Mouse (Mus musculus) heart, adult 2 months (tissue): ENCODE data around the gene Ubtd2.

Source experiments
- CTCF ChIP-seq: fragments of 200-600 bp; IDR thresholded peaks from 2 replicates; pipeline ENCODE4 v1.8.1; 2022; ENCODE audit warnings: antibody characterized with exemption, mild to moderate bottlenecking, moderate library complexity
- POLR2A ChIP-seq: fragments of 200-500 bp; IDR thresholded peaks from 2 replicates; pipeline ENCODE4 v1.6.1; 2011; ENCODE audit warnings: mild to moderate bottlenecking, low read depth, low read length, control low read depth; ENCODE audit not compliant: insufficient read depth

DNA sequence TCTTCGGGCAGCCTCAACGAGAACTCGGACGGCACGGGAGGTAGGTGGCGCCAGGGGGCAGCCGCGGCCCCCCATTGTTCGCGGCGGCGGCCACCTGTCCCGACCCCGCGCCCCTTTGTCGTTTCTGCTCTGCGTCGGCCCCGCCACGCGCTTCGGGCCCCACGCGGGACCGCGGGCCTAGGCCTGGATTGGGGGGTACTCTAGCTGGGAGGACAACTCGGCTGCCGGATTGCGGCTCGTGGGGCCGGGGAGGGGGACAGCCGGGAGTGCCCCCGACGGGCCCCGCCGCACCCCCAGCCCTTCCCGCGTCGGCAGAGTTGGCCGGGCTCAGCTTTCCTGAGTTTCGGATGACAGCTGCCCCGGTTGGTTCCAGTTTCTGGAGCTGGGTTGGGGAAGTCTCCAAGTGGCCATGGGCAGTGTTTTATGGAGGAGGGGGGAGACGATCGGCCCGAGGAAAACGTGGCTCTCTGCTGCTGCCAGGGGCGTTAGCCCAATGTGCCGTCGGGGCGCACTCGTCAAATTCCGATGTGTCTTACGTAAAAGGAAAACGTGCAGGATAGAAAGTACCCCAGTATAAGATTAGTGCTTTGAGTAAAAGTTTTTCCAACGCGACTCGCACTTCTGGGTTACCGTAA, 454 bp downstream of the Ubtd2 start:
- peak; percentile 52 for TF ChIP-seq CTCF
- TF ChIP-seq POLR2A: no peak
